Mouse (Mus musculus): Measurements from ENCODE around the gene Xpo5. TPM values are rescaled to one million over a fixed set of nuclear protein-coding genes. Genes with fewer than 3 reads are reported as not detected.

The Xpo5 gene
- total RNA-seq, 2 experiments from 2014 or later: 37.5 to 40.1 TPM

DNA sequence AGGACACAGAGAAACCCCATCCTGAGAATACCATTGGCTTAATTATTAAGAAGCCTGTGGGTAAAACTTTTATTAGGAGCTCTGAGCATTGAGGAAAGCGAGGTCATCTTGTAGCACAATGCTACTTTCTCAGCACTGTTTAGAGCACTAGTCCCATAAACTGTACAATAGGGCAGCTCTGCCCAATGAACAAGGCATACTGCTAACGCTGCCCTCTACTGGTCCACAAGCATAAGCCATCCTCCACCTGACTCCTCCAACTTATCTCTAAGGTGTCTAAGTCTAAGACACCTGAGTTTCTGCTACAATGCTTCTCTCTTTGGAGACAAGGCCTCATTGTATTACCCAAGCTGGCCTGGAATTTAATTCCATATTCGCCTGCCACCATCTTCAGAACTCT, 32.0 kb upstream of the Xpo5 start:
- intact Hi-C loops (cut with DNase I): no loop called here
- no peak for DNase-seq (ENCODE audit: low spot score in 2 of 2)

DNA sequence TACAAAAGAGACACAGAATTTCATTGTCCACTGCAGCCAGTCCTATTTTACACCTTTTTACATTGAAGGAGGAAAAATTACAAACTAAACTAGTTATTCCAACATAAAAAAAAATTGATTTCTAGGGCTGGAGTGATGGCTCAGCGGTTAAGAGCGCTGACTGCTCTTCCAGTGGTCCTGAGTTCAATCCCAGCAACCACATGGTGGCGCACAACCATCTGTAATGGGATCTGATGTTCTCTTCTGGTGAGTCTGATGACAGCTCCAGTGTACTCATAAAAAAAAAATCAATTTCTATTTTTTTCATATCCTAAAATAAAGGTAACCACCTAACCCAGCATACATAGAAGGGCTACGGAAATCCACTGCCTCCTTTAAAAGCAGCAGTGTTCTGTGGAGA, 20.3 kb upstream of the Xpo5 start:
- no peak for DNase-seq (ENCODE audit: low spot score in 2 of 2)
- intact Hi-C loops (cut with DNase I): no loop called here

DNA sequence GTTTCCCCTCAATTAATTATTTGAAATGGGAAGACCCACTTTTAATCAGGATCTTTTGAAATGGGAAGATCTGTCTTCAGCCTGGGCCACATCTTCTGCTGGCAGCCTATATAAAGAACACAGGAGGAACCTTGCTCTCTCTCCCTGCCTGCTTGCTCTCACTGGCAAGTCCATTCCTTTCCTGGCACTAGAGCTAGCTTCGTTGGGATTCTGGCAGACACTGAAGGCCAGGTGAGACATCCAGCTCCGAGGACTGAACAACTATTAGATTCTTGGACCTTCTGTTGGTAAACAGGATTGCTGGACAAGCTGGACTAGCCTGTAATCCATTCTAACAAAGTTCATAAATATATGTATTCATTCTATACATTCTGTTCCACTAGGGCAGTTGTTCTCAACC, 13.8 kb upstream of the Xpo5 start:
- DNase-seq (ENCODE audit: low spot score in 2 of 2): no peak
- intact Hi-C loops (cut with DNase I): no loop called here

DNA sequence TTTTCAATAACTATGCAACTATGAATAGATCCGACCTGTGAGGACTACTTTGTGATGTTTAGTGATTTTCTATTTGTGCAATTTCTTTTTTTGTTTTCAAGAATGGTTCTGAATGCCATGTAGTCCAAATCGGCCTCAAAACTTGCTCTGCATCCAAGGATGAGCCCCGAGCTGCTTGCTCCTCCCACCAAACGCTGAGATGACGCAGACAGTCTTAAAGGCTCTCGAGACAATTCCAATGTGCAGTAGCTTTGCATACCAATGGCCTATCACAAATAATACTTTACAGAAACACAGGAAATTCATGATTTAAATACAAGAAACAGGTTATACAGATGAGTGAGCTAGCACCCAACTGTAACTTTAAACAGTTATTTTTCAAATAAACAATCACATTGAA, 1.4 kb upstream of the Xpo5 start:
- intact Hi-C loops (cut with DNase I): no loop called here
- DNase-seq (ENCODE audit: low spot score in 2 of 2): peak in 1 of 2 experiments; percentile 4

DNA sequence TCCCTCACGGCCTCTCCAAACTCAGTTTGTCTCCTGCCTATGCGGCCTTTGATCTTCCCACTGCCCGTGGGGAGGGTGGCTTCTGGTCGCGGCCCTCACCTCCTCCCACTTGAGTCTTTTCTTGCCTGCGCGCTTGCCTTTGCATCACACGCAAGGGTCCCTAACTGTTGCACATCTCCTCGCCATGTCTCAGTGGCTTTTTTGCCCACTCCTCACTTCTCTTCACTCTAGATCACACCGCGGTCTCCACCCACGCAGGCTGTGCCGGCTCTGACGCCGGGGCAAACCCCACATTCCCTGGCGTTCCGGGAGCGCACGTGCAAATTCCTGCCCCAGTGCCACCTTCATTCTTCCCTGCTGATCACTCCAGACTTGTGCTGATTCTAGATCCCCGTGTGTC, 496 bp downstream of the Xpo5 start:
- peak; percentile 36 to 50 for DNase-seq (ENCODE audit: low spot score in 2 of 2)
- intact Hi-C loops (cut with DNase I): no loop called here

DNA sequence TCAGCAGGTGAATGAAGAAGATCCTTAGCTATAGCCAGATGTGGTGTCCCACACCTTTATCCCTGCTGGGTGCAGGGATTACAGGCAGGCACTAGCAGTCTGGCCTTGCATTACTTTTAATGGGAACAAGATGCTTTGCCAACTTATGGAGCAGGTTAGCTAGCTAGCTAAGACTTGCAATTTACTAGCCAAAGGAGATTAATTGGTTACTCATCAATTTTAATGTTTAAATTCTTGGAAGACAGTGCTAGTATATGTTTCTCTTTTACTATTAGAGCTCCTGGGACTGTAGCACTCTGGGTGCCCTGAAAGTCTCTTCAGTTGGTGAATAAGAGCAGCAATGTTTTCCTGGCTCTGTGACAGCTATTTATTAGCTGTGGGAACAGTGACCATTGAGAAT, 4.1 kb downstream of the Xpo5 start:
- DNase-seq (ENCODE audit: low spot score in 2 of 2): no peak
- intact Hi-C loops (cut with DNase I): no loop called here

DNA sequence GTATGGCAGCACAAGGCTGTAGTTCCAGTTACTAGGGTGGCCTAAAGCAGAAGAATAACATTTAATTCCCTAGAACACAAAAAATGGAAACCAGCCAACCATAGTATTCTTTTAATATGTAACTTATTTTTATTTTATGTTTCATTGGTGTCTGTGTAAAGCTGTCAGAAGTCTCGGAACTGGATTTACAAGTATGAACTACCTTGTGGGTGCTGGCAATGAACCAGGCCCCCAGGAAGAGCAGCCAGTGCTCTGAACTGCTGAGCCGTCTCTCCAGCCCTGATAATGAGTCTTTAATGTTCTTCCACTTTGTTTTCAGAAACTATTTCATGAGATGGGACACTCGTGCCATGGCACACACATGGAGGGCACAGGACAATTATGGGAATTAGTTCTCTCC, 8.0 kb downstream of the Xpo5 start:
- intact Hi-C loops (cut with DNase I): no loop called here
- DNase-seq (ENCODE audit: low spot score in 2 of 2): no peak

DNA sequence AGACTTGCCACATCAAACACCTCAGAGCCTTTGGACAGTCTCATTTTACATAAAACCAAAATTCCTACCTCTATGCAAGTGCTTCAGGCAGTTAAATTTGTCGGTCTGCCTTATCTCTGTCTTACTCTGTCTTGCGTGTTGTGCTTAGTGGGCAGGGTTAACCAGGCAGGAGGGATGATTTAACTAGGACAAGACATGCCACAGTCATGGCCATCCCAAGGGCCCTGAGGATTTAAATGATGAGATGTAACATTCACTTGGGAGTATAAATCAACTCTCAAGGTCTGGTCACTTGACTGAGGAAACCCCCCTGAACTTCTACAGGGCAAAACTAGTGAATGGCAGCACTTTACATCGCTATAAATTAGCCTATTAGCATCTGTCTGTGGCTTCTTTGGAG, 19.0 kb downstream of the Xpo5 start:
- intact Hi-C loops (cut with DNase I): no loop called here

DNA sequence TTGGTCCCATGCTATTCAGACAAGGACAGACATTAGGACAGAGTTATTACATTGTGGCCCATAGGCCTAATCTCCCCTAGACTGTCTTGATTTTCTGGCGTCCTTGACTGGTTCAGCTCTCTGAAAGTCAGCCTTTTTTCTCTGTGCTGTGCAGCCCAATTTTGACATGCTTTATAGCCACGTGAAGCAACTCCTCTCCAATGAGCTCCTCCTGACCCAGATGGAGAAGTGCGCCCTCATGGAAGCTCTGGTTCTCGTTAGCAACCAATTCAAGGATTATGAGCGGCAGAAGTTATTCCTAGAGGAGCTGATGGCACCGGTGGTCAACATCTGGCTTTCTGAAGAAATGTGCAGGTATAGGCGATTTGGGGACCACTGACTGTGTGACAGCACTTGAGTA, 25.0 kb downstream of the Xpo5 start:
- intact Hi-C loops (cut with DNase I): no loop called here
- no peak for DNase-seq (ENCODE audit: low spot score in 2 of 2)

More for the DNA sequence above, 19.0 kb downstream of the Xpo5 start:
- no peak for DNase-seq (ENCODE audit: low spot score in 2 of 2)

DNA sequence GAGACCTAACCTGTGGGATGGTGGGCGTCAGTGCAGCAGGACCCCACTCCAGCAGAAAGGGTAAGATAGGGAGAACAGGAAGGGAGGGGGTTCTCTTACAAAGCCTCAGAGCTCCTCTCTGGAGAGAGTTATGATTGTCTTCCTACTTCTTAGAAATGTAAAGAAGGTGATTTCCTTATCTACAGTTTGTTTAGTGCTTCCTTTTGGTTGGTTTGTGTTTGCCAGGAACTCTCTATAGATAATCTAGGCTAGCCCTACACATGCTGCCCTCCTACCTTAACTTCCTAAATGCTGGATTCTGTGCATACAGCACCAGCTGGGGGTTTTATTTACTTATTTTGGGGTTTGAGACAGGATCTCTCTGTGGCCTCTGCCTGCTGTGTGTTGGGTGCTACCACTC, 33.5 kb downstream of the Xpo5 start:
- intact Hi-C loops (cut with DNase I): no loop called here
- no peak for DNase-seq (ENCODE audit: low spot score in 2 of 2)

DNA sequence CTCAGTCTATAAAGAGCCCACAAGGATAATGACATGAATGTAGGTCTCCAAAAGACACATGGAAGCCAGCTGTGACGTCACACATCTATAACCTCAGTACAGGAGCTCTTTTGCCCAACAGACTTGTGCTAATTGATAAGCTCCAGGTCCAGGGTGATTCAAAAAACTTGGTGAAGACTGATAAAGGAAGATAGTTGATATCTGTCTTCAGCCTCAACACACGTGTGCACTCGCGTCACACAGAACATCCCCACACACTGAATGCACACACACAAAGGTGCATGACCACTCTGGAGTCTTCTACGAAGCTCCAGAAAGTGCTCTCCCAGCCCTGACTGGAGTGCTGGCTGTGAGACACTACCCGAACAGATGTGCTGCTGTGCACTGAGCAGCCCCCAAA, 34.5 kb downstream of the Xpo5 start:
- intact Hi-C loops (cut with DNase I): no loop called here
- no peak for DNase-seq (ENCODE audit: low spot score in 2 of 2)

DNA sequence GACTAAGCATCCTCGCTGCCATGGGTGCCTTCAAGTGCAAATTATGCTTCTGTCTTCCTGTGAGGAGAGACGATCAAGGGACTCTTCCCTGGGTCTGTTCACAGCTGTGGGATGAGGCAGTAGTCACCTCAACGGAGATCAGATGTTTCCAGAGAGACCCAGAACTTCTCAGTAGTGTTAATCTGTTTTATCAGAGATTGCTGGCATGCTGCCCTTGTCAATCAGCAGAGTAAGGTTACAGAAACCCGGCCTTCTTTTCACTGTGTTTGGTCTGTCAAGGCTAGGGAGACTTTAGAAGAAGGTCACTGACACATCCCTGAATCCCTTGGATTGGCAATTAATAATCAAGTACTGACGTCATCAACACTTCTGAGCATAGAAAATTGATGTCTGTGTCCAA, 34.9 kb downstream of the Xpo5 start:
- DNase-seq (ENCODE audit: low spot score in 2 of 2): no peak
- intact Hi-C loops (cut with DNase I): no loop called here

DNA sequence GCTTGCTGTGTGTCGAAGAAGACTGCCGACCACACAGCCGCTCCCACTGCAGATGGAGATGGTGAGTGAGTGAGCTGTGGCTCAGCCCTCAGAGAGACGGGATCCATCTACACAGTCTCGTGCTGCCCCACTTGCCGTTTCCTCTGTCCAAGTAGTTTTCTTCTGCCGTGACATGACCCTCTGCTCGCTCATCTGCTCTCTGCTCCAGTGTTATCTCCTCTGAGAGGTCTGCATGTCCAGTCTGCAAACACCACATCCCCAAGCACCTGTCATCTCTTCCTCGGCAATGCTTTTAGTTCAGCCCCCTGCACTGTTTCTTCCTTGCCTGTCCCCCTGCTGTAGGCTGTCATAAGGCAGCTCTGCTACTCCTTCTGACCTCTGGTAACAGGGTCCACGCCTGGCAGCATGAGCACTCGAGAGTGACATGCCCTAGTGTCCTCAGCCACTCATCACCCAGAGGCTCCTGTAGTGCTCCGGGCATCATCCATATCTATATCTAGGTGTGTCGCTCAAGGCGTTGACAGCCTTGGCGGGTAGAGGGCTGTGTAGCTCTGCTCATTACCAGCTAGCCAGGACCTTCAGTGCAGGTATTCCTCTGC, 37.0 kb downstream of the Xpo5 start:
- no peak for DNase-seq (ENCODE audit: low spot score in 2 of 2)
- intact Hi-C loops (cut with DNase I): no loop called here

DNA sequence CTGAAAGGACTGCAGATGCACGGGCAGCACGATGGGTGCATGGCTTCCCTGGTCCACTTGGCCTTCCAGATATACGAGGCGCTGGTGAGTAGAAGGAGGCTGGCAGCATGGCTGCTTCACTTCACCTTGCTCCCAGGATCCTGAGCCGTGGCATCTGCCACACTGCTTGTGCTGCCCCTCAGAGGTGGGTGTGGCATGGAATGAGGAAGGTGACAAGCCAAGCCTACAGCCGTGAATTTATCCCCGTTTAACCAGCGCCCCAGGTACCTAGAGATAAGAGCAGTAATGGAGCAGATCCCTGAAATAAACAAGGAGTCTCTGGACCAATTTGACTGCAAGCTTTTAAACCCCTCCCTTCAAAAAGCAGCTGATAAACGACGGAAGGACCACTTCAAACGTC, 38.9 kb downstream of the Xpo5 start:
- DNase-seq (ENCODE audit: low spot score in 2 of 2): no peak
- intact Hi-C loops (cut with DNase I): no loop called here

DNA sequence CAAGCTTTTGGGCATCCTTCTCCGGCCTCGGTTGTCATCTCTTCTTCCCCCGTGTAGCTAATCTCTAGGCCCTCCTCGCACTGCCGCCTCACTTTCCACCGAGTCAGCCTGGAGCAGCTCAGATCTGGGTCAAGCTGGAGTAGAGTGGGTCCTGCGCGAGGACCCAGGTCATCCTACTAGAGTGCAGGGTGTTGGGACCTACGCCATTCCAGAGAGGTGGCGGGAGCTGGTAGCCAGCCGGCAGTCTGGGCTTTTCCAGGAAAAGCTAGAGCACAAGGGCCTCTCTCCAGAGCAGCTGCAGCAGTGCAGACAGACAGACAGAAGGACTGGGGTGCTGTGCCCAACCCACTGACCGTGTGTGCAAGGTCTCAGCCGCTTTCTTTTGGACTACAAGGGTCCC, 39.7 kb downstream of the Xpo5 start:
- DNase-seq (ENCODE audit: low spot score in 2 of 2): no peak
- intact Hi-C loops (cut with DNase I): no loop called here

DNA sequence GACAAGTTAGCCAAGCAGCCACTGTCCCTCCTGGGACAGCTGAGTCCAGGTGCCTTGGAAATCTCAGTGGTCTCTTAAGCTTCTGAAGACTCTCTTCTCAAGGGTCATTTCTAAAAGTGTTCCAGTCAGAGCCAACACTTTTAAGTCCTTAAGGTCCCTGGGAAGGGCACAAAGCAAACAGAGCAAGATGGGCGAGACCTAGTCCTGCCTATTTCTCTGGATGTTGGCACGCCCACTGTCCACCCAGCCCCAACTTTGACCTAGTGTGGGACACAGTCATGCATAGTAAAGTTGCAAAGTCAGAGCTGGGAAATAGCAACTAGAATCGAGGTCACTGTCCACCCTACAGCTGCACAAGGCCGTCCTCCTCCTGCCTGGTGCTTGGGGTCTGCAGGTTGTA, 40.4 kb downstream of the Xpo5 start:
- no peak for DNase-seq (ENCODE audit: low spot score in 2 of 2)
- intact Hi-C loops (cut with DNase I): no loop called here

DNA sequence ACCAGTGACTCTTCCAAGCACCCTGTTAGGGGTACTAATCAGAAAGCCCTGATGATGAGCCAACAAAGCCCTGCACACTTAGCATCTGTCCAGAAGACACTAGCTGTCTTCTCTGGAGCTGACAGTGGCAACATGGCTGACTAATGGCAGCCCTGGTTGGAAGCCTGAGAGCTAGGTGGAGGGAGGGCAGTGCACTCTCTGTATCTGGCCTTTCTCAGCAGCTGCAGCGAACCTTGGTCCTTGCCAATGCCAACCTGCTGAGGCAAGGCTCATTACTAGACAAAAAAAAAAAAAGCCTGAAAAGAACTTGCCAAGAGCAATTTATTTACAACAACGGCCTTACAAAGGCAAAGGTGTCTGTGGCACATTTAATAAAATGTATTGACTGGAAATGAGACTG, 41.0 kb downstream of the Xpo5 start:
- DNase-seq (ENCODE audit: low spot score in 2 of 2): no peak
- intact Hi-C loops (cut with DNase I): no loop called here

DNA sequence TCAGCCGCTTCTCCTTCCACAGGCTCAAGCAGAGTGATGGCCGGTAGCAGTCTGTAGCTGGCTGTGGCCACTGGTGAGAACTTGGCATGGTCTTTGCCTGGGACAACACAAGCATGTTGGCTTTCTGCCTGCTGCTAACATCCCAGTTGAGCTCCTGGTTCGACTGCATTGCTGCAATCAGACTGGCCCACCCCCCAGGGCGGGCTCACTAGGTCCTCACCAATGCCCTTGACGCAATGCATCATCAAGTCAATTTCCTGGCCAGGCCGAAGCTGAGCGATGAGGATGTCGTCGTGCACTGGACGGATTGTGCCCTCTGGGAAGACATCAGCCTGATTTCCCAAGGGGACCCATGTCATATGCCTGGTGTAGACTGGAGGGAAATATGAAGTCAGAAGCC, 42.0 kb downstream of the Xpo5 start:
- intact Hi-C loops (cut with DNase I): no loop called here
- DNase-seq (ENCODE audit: low spot score in 2 of 2): no peak

DNA sequence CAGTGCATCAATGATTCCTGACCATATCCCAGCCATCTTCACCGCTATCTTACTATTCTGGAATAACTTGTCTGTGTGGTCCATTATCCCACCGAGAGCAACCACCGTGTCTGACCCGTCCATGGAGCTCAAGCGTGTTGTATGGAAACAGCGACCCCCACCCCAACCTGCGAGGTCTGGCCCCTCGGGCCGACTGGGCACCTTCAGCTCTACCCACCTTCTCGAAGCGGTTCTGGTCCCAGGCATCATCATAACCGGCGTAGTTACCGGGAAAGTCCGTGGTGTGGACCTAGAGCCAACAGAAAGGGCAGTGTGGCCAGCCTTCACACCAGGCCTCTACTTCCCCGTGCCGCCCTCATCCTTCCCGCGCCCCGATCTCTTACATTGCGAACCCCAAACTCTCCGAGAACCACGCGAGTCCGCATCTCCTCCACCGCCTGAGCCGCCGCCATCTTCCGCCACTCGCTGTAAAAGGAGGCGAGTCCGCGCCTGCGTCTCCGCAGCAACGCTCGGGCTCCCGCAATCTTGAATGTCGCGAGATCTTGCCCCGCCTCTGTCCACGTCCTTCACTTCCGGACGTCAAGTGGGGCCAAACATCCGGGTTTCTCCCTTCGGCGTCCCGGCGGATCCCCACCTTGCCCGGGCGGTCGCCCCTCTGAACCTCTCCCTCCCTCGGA, 45.1 kb downstream of the Xpo5 start, which contains the start of the genes Polr1c and Yipf3:
Polr1c (minus strand) TSS at position 543 of the 677 bp plus-strand sequence.
Yipf3 (plus strand) TSS at position 569 of the 677 bp plus-strand sequence.
- intact Hi-C loops (cut with DNase I): no loop called here

DNA sequence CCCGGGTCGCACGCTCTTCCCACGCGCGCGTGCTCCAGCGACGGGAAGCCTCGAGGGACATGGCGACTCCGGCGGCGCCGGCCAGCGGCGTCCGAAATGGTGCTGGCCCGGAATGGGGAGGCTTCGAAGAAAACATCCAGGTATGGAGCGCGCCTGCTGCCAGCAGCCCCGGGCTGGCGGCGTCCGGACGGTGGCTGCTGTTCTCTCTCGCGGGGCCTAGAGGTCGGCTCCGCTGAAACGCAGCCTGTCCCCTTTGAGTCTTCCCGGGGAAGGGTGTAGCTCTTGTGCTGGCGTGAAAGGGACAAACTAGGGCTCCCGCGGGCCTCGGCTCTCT, 45.6 kb downstream of the Xpo5 start:
- no peak for DNase-seq (ENCODE audit: low spot score in 2 of 2)
- intact Hi-C loops (cut with DNase I): no loop called here

More for the DNA sequence above, 45.1 kb downstream of the Xpo5 start, which contains the start of the genes Polr1c and Yipf3:
- peak; percentile 95 to 96 for DNase-seq (ENCODE audit: low spot score in 2 of 2)

DNA sequence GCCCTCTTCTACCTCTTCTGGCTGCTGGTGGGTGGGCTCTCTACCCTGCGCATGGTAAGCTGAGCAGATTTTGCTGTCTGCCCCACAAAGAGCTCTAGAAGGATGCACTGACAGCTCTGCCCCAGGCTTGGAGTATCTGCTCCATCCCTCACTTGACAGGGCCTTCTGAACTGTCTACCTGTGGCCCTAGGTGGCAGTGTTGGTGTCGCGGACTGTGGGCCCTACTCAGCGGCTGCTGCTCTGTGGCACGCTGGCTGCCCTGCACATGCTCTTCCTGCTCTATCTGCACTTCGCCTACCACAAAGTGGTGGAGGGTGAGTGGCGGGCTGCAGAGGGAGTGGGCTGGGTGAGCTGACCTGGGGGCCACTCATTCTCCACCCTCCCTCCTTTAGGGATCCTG, 48.6 kb downstream of the Xpo5 start:
- intact Hi-C loops (cut with DNase I): no loop called here
- no peak for DNase-seq (ENCODE audit: low spot score in 2 of 2)
